ENCODE assay signal across 13 mouse cellular contexts in the genomic region with DNA sequence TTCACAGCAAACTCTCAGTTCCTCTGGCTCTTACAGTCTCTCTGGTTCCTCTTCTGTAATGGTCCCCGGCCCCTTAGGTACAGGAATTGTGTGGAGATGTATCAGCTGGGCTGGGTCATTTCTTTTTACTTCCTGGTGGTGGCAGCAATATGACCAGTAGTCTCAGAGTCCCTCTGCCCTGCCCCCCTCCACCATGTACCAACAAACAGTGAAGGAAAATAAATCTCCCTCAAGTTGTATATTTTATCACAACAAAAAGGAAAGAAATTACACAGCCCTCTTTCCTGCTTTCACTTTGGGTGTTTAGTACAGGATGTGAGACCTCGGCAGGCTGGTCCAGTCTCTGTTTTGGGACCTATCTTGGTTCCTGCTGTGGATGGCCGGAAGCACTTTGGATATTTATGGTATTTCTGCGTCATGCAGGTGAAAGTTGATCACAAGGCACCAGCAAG. TPM values are rescaled to one million over a fixed set of nuclear protein-coding genes. Genes with fewer than 3 reads are reported as not detected.
DNase-seq lines count a peak whose midpoint lies in the region; ATAC-seq and TF ChIP-seq lines count a peak whose summit lies in the region.
"Had no signal": no experiment of that assay in that cellular context is flagged by ENCODE, and none has a peak within 500 bp of the region (broad histone marks: within the 10 kb centered on the region; RNA-seq: fewer than 3 reads in every experiment).

No protein-coding gene starts in this region.

- H3K36me3 ChIP-seq in intestine, postnatal 0 days (ENCODE audit: control insufficient read depth, insufficient read depth) = no peaks in the 10 kb centered on the region
- no peaks in the 10 kb centered on the region for H3K36me3 ChIP-seq in intestine, embryonic 16.5 days (ENCODE audit: control insufficient read depth, insufficient read depth, low read length)
- H3K36me3 ChIP-seq in spleen, adult 2 months (ENCODE audit: control insufficient read depth, insufficient read depth, low read length) = no peaks in the 10 kb centered on the region
- H3K36me3 ChIP-seq: embryonic facial prominence, embryonic 12.5 days; liver, embryonic 13.5 days; midbrain, embryonic 13.5 days had no signal

- H3K9ac ChIP-seq in intestine, postnatal 0 days (ENCODE audit: low read depth, low read length) = no peak overlapping the region
- no peak overlapping the region for H3K9ac ChIP-seq in intestine, embryonic 16.5 days (ENCODE audit: low read depth, low read length)
- H3K9ac ChIP-seq: embryonic facial prominence, embryonic 12.5 days; liver, embryonic 13.5 days; midbrain, embryonic 13.5 days had no signal

- 0 out of 2 replicates have a peak, but pooled peaks have one; percentile 9 for TF ChIP-seq CTCF in intestine, postnatal 0 days (IDR thresholded peaks at IDR 0.05; ENCODE audit: low read depth)
- no peak for TF ChIP-seq CTCF in spleen, adult 2 months (IDR thresholded peaks at IDR 0.05; ENCODE audit: extremely low read depth, insufficient read depth, insufficient read length, insufficient replicate concordance)

- no peak overlapping the region for H3K4me2 ChIP-seq in intestine, postnatal 0 days (replicated peaks; ENCODE audit: low read depth)
- no peak overlapping the region for H3K4me2 ChIP-seq in intestine, embryonic 16.5 days (ENCODE audit: low read depth, low read length)
- H3K4me2 ChIP-seq: embryonic facial prominence, embryonic 12.5 days; liver, embryonic 13.5 days; midbrain, embryonic 13.5 days had no signal

- no peak for DNase-seq in spleen, adult 2 months (ENCODE audit: low read depth in 1 of 2, low spot score in 2 of 2)
- DNase-seq in spleen, postnatal 4 days (ENCODE audit: low spot score in 2 of 2) = no peak
- DNase-seq in gastrocnemius, postnatal 10 days = no peak
- DNase-seq: heart, postnatal 36 days; liver, embryonic 13.5 days; spleen, adult 18-20 months had no signal

- ATAC-seq in intestine, postnatal 0 days = no peak
- no peak for ATAC-seq in intestine, embryonic 16.5 days
- ATAC-seq in common myeloid progenitor, adult 5-6 weeks (replicated peaks; ENCODE audit: low read depth, poor library complexity, severe bottlenecking) = peak; percentile 55
- ATAC-seq in megakaryocyte, adult 5-6 weeks (ENCODE audit: poor library complexity, severe bottlenecking) = peak; percentile 85
- ATAC-seq: midbrain, embryonic 13.5 days had no signal

- H3K4me3 ChIP-seq in intestine, postnatal 0 days (ENCODE audit: low read depth, low read length) = no peak overlapping the region
- no peak overlapping the region for H3K4me3 ChIP-seq in intestine, embryonic 16.5 days (ENCODE audit: low read length)
- H3K4me3 ChIP-seq in spleen, adult 2 months (ENCODE audit: extremely low read depth, insufficient read depth, insufficient read length) = no peak overlapping the region
- H3K4me3 ChIP-seq: embryonic facial prominence, embryonic 12.5 days; liver, embryonic 13.5 days; midbrain, embryonic 13.5 days had no signal

- no peaks in the 10 kb centered on the region for H3K27me3 ChIP-seq in intestine, postnatal 0 days (replicated peaks; ENCODE audit: control insufficient read depth, insufficient read depth, low read length)
- no peaks in the 10 kb centered on the region for H3K27me3 ChIP-seq in intestine, embryonic 16.5 days (replicated peaks; ENCODE audit: control insufficient read depth, insufficient read depth, low read length)
- H3K27me3 ChIP-seq in spleen, adult 2 months (ENCODE audit: control insufficient read depth, insufficient read depth, low read length) = no peaks in the 10 kb centered on the region
- H3K27me3 ChIP-seq: embryonic facial prominence, embryonic 12.5 days; liver, embryonic 13.5 days; midbrain, embryonic 13.5 days had no signal

- no peak overlapping the region for H3K27ac ChIP-seq in intestine, postnatal 0 days (ENCODE audit: low read depth, low read length)
- no peak overlapping the region for H3K27ac ChIP-seq in intestine, embryonic 16.5 days (ENCODE audit: low read length)
- H3K27ac ChIP-seq in spleen, adult 2 months (ENCODE audit: insufficient read depth, low read length) = peak overlapping the region; percentile 2; the same call in 1 of the 2 replicates
- H3K27ac ChIP-seq: embryonic facial prominence, embryonic 12.5 days; liver, embryonic 13.5 days; midbrain, embryonic 13.5 days had no signal

- TF ChIP-seq POLR2A in spleen, adult 2 months (IDR thresholded peaks at IDR 0.05; ENCODE audit: low read depth, low read length) = no peak

- no peaks in the 10 kb centered on the region for H3K4me1 ChIP-seq in intestine, postnatal 0 days (replicated peaks; ENCODE audit: control insufficient read depth, insufficient read depth, low read length)
- H3K4me1 ChIP-seq in intestine, embryonic 16.5 days (ENCODE audit: control insufficient read depth, insufficient read depth, low read length) = no peaks in the 10 kb centered on the region
- H3K4me1 ChIP-seq in spleen, adult 2 months (ENCODE audit: control insufficient read depth, insufficient read depth, insufficient read length) = peaks cover 28% of the 10 kb centered on the region; the same call in 1 of the 2 replicates
- H3K4me1 ChIP-seq: embryonic facial prominence, embryonic 12.5 days; liver, embryonic 13.5 days had no signal

- H3K9me3 ChIP-seq in intestine, postnatal 0 days (ENCODE audit: control insufficient read depth) = no peaks in the 10 kb centered on the region
- H3K9me3 ChIP-seq in intestine, embryonic 16.5 days (ENCODE audit: control insufficient read depth, low read length) = no peaks in the 10 kb centered on the region
- H3K9me3 ChIP-seq: embryonic facial prominence, embryonic 12.5 days; liver, embryonic 13.5 days; midbrain, embryonic 13.5 days had no signal

- WGBS in intestine, postnatal 0 days = 53% methylated on average over 4 of the region's 4 CpGs
- 54% methylated on average over 4 of the region's 4 CpGs for WGBS in intestine, embryonic 16.5 days
- WGBS in spleen, adult 2 months = 19% methylated on average over 4 of the region's 4 CpGs

RNA-seq across cellular contexts. Expression of a gene that starts 2.8 kb away (rescaled TPM):
- polyA plus RNA-seq in intestine, postnatal 0 days (2015; fragmentation: Nextera tagmentation; extraction: Ambion mirVana) = 0.93 and 1.7 TPM in 2 replicates
- polyA plus RNA-seq in intestine, embryonic 16.5 days (2015; fragmentation: Nextera tagmentation; extraction: Ambion mirVana) = 1.5 TPM in 2 replicates
- polyA plus RNA-seq in spleen, adult 2 months (2012; rRNA removed) = not detected in 2 replicates
- total RNA-seq in common myeloid progenitor, adult 5-6 weeks (2017) = not detected in 2 replicates
- not detected in 2 replicates for total RNA-seq in megakaryocyte, adult 5-6 weeks (2015)
- total RNA-seq in megakaryocyte, adult 5-6 weeks (2017) = not detected in 2 replicates
- not detected for total RNA-seq in gastrocnemius, postnatal 10 days (2021)
- total RNA-seq: heart, postnatal 36 days; layer of hippocampus, postnatal 10 days had no signal
- polyA plus RNA-seq: liver, embryonic 13.5 days; midbrain, embryonic 13.5 days had no signal

RNA-seq across cellular contexts. Expression of a gene that starts 9.7 kb away (rescaled TPM):
- 1.7 and 2.0 TPM in 2 replicates for polyA plus RNA-seq in intestine, postnatal 0 days (2015; fragmentation: Nextera tagmentation; extraction: Ambion mirVana)
- 2.3 TPM in 2 replicates for polyA plus RNA-seq in intestine, embryonic 16.5 days (2015; fragmentation: Nextera tagmentation; extraction: Ambion mirVana)
- polyA plus RNA-seq in spleen, adult 2 months (2012; rRNA removed) = 3.9 and 6.9 TPM in 2 replicates
- total RNA-seq in common myeloid progenitor, adult 5-6 weeks (2017) = 4.9 and 8.2 TPM in 2 replicates
- 1.1 and 1.3 TPM in 2 replicates for total RNA-seq in megakaryocyte, adult 5-6 weeks (2015)
- 2.6 and 2.7 TPM in 2 replicates for total RNA-seq in megakaryocyte, adult 5-6 weeks (2017)
- total RNA-seq in gastrocnemius, postnatal 10 days (2021) = 1 to 10 TPM; 4.5 to 5.4 TPM

Comparison
In these comparisons a context has a peak if more than half of its experiments do, and no peak if none do; other contexts are left out.
1. ATAC-seq: peak in common myeloid progenitor, adult 5-6 weeks (single experiment) and megakaryocyte, adult 5-6 weeks (single experiment); none in intestine, postnatal 0 days (single experiment) and intestine, embryonic 16.5 days (single experiment).